Mouse (Mus musculus) liver, adult 2 months (tissue): Measurements from ENCODE around the gene Bri3bp. TPM values are rescaled to one million over a fixed set of nuclear protein-coding genes. Genes with fewer than 3 reads are reported as not detected.
A peak's percentile ranks its signal among the peaks of the same experiment; 100 is the strongest.

Experiments used
- DNase-seq: peaks from one replicate; pipeline ENCODE4 v3.0.0-alpha.2; 2011; ENCODE audit warnings: low read depth, low spot score; ENCODE audit errors: extremely low read depth
- H3K27ac ChIP-seq: fragments of 200-500 bp; replicated peaks from 2 replicates; pipeline ENCODE4 v1.5.1; 2012; ENCODE audit warnings: low read depth, mild to moderate bottlenecking, control low read depth, inconsistent platforms, low read length; ENCODE audit not compliant: insufficient read depth
- H3K27me3 ChIP-seq: fragments of 200-500 bp; 2 replicates; pipeline ENCODE4 v1.6.1; 2012; ENCODE audit warnings: mild to moderate bottlenecking, moderate library complexity, low read length, inconsistent platforms; ENCODE audit not compliant: control insufficient read depth, insufficient read depth
- H3K36me3 ChIP-seq: fragments of 200-500 bp; 2 replicates; pipeline ENCODE4 v1.6.1; 2012; ENCODE audit warnings: low read length, inconsistent platforms; ENCODE audit not compliant: control insufficient read depth, insufficient read depth
- H3K4me1 ChIP-seq: fragments of 200-500 bp; 2 replicates; pipeline ENCODE4 v1.6.1; 2011; ENCODE audit warnings: low read length; ENCODE audit not compliant: control insufficient read depth, insufficient read depth
- H3K4me3 ChIP-seq: fragments of 200-500 bp; 2 replicates; pipeline ENCODE4 v1.5.1; 2011; ENCODE audit warnings: low read depth, mild to moderate bottlenecking, control low read depth, low read length, moderate library complexity; ENCODE audit not compliant: insufficient read depth
- H3K79me2 ChIP-seq: fragments of 200-500 bp; 2 replicates; pipeline ENCODE4 v1.6.1; 2012; ENCODE audit warnings: inconsistent platforms, mild to moderate bottlenecking, low read length, moderate library complexity; ENCODE audit not compliant: control insufficient read depth, insufficient read depth
- H3K9ac ChIP-seq: fragments of 200-500 bp; 2 replicates; pipeline ENCODE4 v1.6.1; 2012; ENCODE audit warnings: low read depth, mild to moderate bottlenecking, control low read depth, inconsistent platforms, low read length
- CTCF ChIP-seq: fragments of 200-500 bp; IDR thresholded peaks from 2 replicates; pipeline ENCODE4 v1.5.1; 2011; ENCODE audit warnings: low read depth, low read length, control low read depth
- POLR2A ChIP-seq: fragments of 200-500 bp; IDR thresholded peaks from 2 replicates; pipeline ENCODE4 v1.6.1; 2011; ENCODE audit warnings: low read length, control low read depth; ENCODE audit not compliant: insufficient read depth; ENCODE audit errors: extremely low read depth
- WGBS: fragments of 180-500 bp; shearing (Covaris S2); methylation state at CpG from one replicate; pipeline ENCODE4 v1.1.7; 2018; 5-methylcytosine and 5-hydroxymethylcytosine counted together
- polyA plus RNA-seq: library from polyadenylated mRNA; depleted of rRNA; stranded (reverse); fragments of >200 nt; gene quantifications from 2 replicates; pipeline ENCODE4 v1.2.3, GENCODE M21; 2012
- total RNA-seq: library from RNA; depleted of rRNA; stranded (reverse); fragments of >200 nt; gene quantifications from 2 replicates; pipeline ENCODE4 v1.2.3, GENCODE M21; 2014

Bri3bp gene
- total and polyA plus RNA-seq, 2 experiments: 7.7 to 23.0 TPM

DNA sequence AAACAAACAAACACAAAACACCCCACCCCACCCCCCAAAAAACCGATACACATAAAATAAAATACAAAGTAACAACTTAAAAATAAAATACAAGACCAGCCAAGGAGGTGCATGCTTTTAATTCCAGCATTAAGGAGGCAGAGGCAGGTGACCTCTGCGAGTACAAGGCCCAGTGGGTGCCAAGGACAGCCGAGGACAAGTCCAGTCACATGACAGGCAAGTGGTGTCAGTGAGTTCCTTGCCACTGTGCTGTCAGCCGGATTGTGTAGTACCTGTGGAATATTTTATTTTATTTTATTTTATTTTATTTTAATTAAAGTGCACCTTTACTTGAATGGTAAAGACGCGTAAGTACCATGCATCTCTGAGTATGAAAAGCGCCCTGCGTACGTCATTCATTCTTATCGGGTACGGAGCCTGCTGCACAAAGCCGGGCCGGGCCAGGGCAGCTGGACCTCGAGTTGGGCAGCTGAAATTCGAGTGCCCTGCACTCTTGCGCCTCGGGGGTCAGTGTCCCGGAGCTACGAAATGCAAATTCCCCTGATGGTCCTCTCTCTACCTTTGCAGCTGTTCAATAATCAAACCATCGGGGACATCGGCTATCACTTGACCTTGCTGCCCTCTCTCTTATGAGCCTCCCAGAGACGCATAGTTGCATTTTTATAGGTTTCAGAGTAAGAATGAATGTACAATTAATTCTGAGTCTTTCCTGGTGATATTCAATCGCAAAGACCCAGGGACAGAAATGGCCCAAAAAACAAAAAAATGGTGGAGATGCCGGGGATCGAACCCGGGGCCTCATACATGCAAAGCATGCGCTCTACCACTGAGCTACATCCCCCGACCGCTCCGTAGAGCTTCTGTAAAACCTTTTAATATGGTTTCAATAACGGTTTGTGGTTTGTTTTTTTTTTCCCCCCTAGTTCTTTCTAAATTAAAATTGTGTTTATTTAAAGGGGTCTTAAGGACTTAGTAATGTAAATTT, 37.6 kb upstream of the Bri3bp start:
- no peak for TF ChIP-seq CTCF
- TF ChIP-seq POLR2A: no peak
- WGBS: 17% methylated on average over 31 of the region's 31 CpGs
- no peaks in the 10 kb centered on the region for H3K27me3 ChIP-seq
- H3K36me3 ChIP-seq: no peaks in the 10 kb centered on the region
- DNase-seq: peak; percentile 83
- H3K9ac ChIP-seq: peak overlapping the region; percentile 19
- H3K4me1 ChIP-seq: peaks cover 14% of the 10 kb centered on the region
- peak overlapping the region; percentile 97 for H3K27ac ChIP-seq
- peak overlapping the region; percentile 34 for H3K4me3 ChIP-seq
- H3K79me2 ChIP-seq: no peaks in the 10 kb centered on the region

GRCm38 (mm10) chr5:125404536-125404902, 36.8 kb upstream of the Bri3bp start:
- 9% methylated on average over 7 of the region's 7 CpGs for WGBS
- H3K4me3 ChIP-seq: peak overlapping the region; percentile 49
- peaks cover 14% of the 10 kb centered on the region for H3K4me1 ChIP-seq
- H3K9ac ChIP-seq: peak overlapping the region; percentile 56
- H3K27me3 ChIP-seq: no peaks in the 10 kb centered on the region
- no peaks in the 10 kb centered on the region for H3K79me2 ChIP-seq
- DNase-seq: no peak
- peak overlapping the region; percentile 77 for H3K27ac ChIP-seq
- H3K36me3 ChIP-seq: no peaks in the 10 kb centered on the region
- no peak for TF ChIP-seq POLR2A
- TF ChIP-seq CTCF: no peak

- DNase-seq: peak; percentile 79
- Histone ChIP-seq H3K27me3 (no peaks in the 10 kb centered on the region), H3K36me3 (no peaks in the 10 kb centered on the region), H3K9ac (peak overlapping the region; percentile 56), H3K4me3 (peak overlapping the region; percentile 49), H3K27ac (peak overlapping the region; percentile 77), H3K79me2 (no peaks in the 10 kb centered on the region), H3K4me1 (peaks cover 15% of the 10 kb centered on the region)
- under 1% methylated on average over 28 of the region's 28 CpGs for WGBS
- TF ChIP-seq POLR2A (no peak), CTCF (no peak)
These were observed 36.3 kb upstream of the Bri3bp start for GRCm38 (mm10) chr5:125404903-125405545.

DNA sequence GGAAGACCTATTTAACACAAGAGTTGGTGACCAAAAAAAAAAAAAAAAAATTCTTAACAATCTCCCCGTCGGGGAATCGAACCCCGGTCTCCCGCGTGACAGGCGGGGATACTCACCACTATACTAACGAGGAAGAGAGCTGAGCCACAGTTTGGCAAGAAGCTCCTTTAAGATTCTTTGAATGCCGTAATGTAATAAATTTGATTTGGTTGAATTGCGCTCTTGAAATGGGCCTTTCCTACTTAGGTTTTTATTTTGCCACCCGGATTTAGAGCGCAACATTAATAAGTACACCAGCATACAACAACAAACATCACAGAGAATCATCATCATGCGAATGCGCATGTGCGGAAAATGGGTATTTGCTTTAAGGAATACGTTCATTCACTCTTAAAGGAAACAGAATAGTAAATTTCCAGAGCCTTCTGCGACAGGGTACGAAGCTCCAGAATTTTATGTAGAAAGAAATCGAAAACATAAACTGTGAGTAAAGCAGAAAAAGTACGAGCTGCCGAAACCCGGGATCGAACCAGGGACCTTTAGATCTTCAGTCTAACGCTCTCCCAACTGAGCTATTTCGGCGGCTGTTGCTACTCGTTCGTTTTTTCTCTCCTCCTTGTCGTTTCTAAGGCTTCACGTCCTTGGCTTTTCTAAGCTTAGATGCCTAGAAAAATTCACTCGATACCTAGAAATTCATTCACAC, 35.7 kb upstream of the Bri3bp start:
- DNase-seq: peak; percentile 74
- no peaks in the 10 kb centered on the region for H3K27me3 ChIP-seq
- H3K79me2 ChIP-seq: no peaks in the 10 kb centered on the region
- peak overlapping the region; percentile 49 for H3K4me3 ChIP-seq
- no peaks in the 10 kb centered on the region for H3K36me3 ChIP-seq
- peaks cover 15% of the 10 kb centered on the region for H3K4me1 ChIP-seq
- H3K27ac ChIP-seq: peak overlapping the region; percentile 77
- no peak for TF ChIP-seq CTCF
- TF ChIP-seq POLR2A: no peak
- peak overlapping the region; percentile 58 for H3K9ac ChIP-seq
- WGBS: under 1% methylated on average over 31 of the region's 31 CpGs

GRCm38 (mm10) chr5:125406322-125407016, 34.9 kb upstream of the Bri3bp start:
- TF ChIP-seq POLR2A (no peak), CTCF (no peak)
- H3K27ac ChIP-seq: peak overlapping the region; percentile 46
- no peaks in the 10 kb centered on the region for H3K27me3 ChIP-seq
- H3K9ac ChIP-seq: peak overlapping the region; percentile 58
- peak overlapping the region; percentile 37 for H3K4me3 ChIP-seq
- 11% methylated on average over 20 of the region's 20 CpGs for WGBS
- H3K4me1 ChIP-seq: peaks cover 15% of the 10 kb centered on the region
- DNase-seq: peak; percentile 72
- H3K36me3 ChIP-seq: no peaks in the 10 kb centered on the region
- H3K79me2 ChIP-seq: no peaks in the 10 kb centered on the region
